Mouse (Mus musculus): Measurements from ENCODE around the gene Rbbp6.

The Rbbp6 gene

GRCm38 (mm10) chr7:123006251-123006650 is 40.8 kb downstream of the Rbbp6 start:
- TF ChIP-seq GATA4 (IDR thresholded peaks at IDR 0.05; ENCODE audit: insufficient replicate concordance, low read length), result no peak

GRCm38 (mm10) chr7:123007743-123008142 is 42.3 kb downstream of the Rbbp6 start:
- no peak for TF ChIP-seq GATA4 (IDR thresholded peaks at IDR 0.05; ENCODE audit: insufficient replicate concordance, low read length)

GRCm38 (mm10) chr7:123013466-123013865 is 48.0 kb downstream of the Rbbp6 start:
- TF ChIP-seq GATA4 (IDR thresholded peaks at IDR 0.05; ENCODE audit: insufficient replicate concordance, low read length), result no peak

- no peak for TF ChIP-seq GATA4 (IDR thresholded peaks at IDR 0.05; ENCODE audit: insufficient replicate concordance, low read length)
Observed at GRCm38 (mm10) chr7:123014729-123015128, 49.2 kb downstream of the Rbbp6 start.

GRCm38 (mm10) chr7:123017627-123018026 is 52.1 kb downstream of the Rbbp6 start:
- no peak for TF ChIP-seq GATA4 (IDR thresholded peaks at IDR 0.05; ENCODE audit: insufficient replicate concordance, low read length)

- no peak for TF ChIP-seq GATA4 (IDR thresholded peaks at IDR 0.05; ENCODE audit: insufficient replicate concordance, low read length)
Observed at GRCm38 (mm10) chr7:123025123-123025522, 59.6 kb downstream of the Rbbp6 start.

GRCm38 (mm10) chr7:123030295-123030694 is 64.8 kb downstream of the Rbbp6 start:
- no peak for TF ChIP-seq GATA4 (IDR thresholded peaks at IDR 0.05; ENCODE audit: insufficient replicate concordance, low read length)

GRCm38 (mm10) chr7:123030709-123031181 is 65.3 kb downstream of the Rbbp6 start:
- TF ChIP-seq GATA4 (IDR thresholded peaks at IDR 0.05; ENCODE audit: insufficient replicate concordance, low read length), result no peak

- no peak for TF ChIP-seq GATA4 (IDR thresholded peaks at IDR 0.05; ENCODE audit: insufficient replicate concordance, low read length)
Observed at GRCm38 (mm10) chr7:123031211-123031743, 65.8 kb downstream of the Rbbp6 start.

GRCm38 (mm10) chr7:123035314-123035713 is 69.8 kb downstream of the Rbbp6 start:
- no peak for TF ChIP-seq GATA4 (IDR thresholded peaks at IDR 0.05; ENCODE audit: insufficient replicate concordance, low read length)

GRCm38 (mm10) chr7:123039302-123039701 is 73.8 kb downstream of the Rbbp6 start:
- no peak for TF ChIP-seq GATA4 (IDR thresholded peaks at IDR 0.05; ENCODE audit: insufficient replicate concordance, low read length)

- TF ChIP-seq GATA4 (IDR thresholded peaks at IDR 0.05; ENCODE audit: insufficient replicate concordance, low read length), result no peak
Observed at GRCm38 (mm10) chr7:123045146-123045545, 79.7 kb downstream of the Rbbp6 start.

GRCm38 (mm10) chr7:123046473-123047091 is 81.1 kb downstream of the Rbbp6 start:
- no peak for TF ChIP-seq GATA4 (IDR thresholded peaks at IDR 0.05; ENCODE audit: insufficient replicate concordance, low read length)

Measured in liver, adult (tissue).